26 mouse cellular contexts compared by ENCODE assay signal in the genomic region with DNA sequence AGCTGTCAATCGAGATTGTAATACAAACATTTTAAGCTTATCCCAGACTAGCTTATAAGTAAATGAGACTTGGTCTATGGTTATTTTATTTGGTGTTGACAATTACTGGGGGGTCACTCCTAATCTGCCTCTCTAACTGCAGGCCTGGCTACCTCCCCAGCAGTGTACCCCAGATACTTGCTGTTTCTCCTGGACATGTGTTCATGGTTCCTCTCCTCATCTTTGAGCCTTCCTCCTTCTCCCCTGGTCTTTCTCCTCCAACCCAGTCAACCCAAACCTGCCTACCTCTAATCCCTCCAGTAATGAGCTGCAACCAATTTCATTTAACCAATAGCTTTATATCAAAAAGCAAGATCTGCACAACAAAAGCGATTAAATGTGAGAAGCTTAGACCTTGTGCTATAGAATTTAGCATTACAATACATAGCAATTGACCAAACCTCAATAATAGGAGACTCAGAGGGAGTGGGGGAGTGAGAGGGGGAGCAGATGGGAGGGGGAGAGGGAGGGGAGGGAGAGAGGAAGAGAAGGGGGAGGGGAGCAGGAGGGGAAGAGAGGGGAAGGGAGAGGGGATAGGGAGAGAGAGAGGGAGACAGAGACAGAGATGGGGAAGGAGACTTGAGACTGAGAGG.
A peak's percentile ranks its signal among the peaks of the same experiment; 100 is the strongest.
DNase-seq lines count a peak whose midpoint lies in the region; ATAC-seq lines count a peak whose summit lies in the region.
"Had no signal": no experiment of that assay in that cellular context is flagged by ENCODE, and none has a peak within 500 bp of the region (broad histone marks: within the 10 kb centered on the region; RNA-seq: fewer than 3 reads in every experiment).

No protein-coding gene starts in this region.

- no peak overlapping the region for H3K4me3 ChIP-seq in forebrain, embryonic 11.5 days (ENCODE audit: low read depth, low read length)
- H3K4me3 ChIP-seq in forebrain, embryonic 10.5 days, result no peak overlapping the region
- no peak overlapping the region for H3K4me3 ChIP-seq in midbrain, embryonic 11.5 days (ENCODE audit: low read depth, low read length)
- H3K4me3 ChIP-seq in midbrain, embryonic 14.5 days (replicated peaks; ENCODE audit: low read depth, low read length), result no peak overlapping the region
- H3K4me3 ChIP-seq: embryonic facial prominence, embryonic 13.5 days; embryonic facial prominence, embryonic 15.5 days; erythroblast, embryonic 14.5 days had no signal

- no peaks in the 10 kb centered on the region for H3K27me3 ChIP-seq in forebrain, embryonic 11.5 days (ENCODE audit: control insufficient read depth, insufficient read depth, low read length)
- no peaks in the 10 kb centered on the region for H3K27me3 ChIP-seq in forebrain, embryonic 10.5 days (ENCODE audit: poor library complexity, severe bottlenecking)
- H3K27me3 ChIP-seq in midbrain, embryonic 11.5 days (ENCODE audit: control insufficient read depth, insufficient read depth, low read length), result no peaks in the 10 kb centered on the region
- H3K27me3 ChIP-seq in midbrain, embryonic 14.5 days (ENCODE audit: control insufficient read depth, insufficient read depth, low read length), result no peaks in the 10 kb centered on the region
- H3K27me3 ChIP-seq: CH12.LX; embryonic facial prominence, embryonic 13.5 days; embryonic facial prominence, embryonic 15.5 days had no signal

- H3K4me2 ChIP-seq in forebrain, embryonic 11.5 days (ENCODE audit: low read depth, low read length, severe bottlenecking), result no peak overlapping the region
- H3K4me2 ChIP-seq in midbrain, embryonic 11.5 days, result no peak overlapping the region
- no peak overlapping the region for H3K4me2 ChIP-seq in midbrain, embryonic 14.5 days (ENCODE audit: low read length)
- H3K4me2 ChIP-seq: embryonic facial prominence, embryonic 13.5 days; embryonic facial prominence, embryonic 15.5 days had no signal

- 76% methylated on average over 2 of the region's 2 CpGs for WGBS in forebrain, embryonic 11.5 days
- 90% methylated on average over 2 of the region's 2 CpGs for WGBS in forebrain, embryonic 10.5 days
- 81% methylated on average over 2 of the region's 2 CpGs for WGBS in midbrain, embryonic 11.5 days
- WGBS in midbrain, embryonic 14.5 days, result 67% methylated on average over 2 of the region's 2 CpGs

- H3K27ac ChIP-seq in forebrain, embryonic 11.5 days (ENCODE audit: low read depth, low read length), result no peak overlapping the region
- H3K27ac ChIP-seq in forebrain, embryonic 10.5 days, result no peak overlapping the region
- no peak overlapping the region for H3K27ac ChIP-seq in midbrain, embryonic 11.5 days (ENCODE audit: low read depth, low read length)
- H3K27ac ChIP-seq in midbrain, embryonic 14.5 days (replicated peaks; ENCODE audit: low read depth, low read length), result no peak overlapping the region
- H3K27ac ChIP-seq: embryonic facial prominence, embryonic 13.5 days; embryonic facial prominence, embryonic 15.5 days had no signal

- peak; percentile 44; the same call in 1 of the 2 replicates for ATAC-seq in forebrain, embryonic 11.5 days (replicated peaks; ENCODE audit: low FRiP score)
- peak; percentile 66 for ATAC-seq in midbrain, embryonic 11.5 days (ENCODE audit: low FRiP score)
- no peak for ATAC-seq in midbrain, embryonic 14.5 days (ENCODE audit: low FRiP score, low TSS enrichment)
- no peak for ATAC-seq in activated CD4-positive, CD25-positive, alpha-beta regulatory T cell, adult 4 months
- ATAC-seq: CD4-positive, CD25-positive, alpha-beta regulatory T cell, adult 4 months; forebrain, embryonic 14.5 days; forebrain, embryonic 16.5 days had no signal

- H3K9ac ChIP-seq in forebrain, embryonic 11.5 days (ENCODE audit: low read length), result no peak overlapping the region
- H3K9ac ChIP-seq in midbrain, embryonic 11.5 days (ENCODE audit: low read length), result no peak overlapping the region
- no peak overlapping the region for H3K9ac ChIP-seq in midbrain, embryonic 14.5 days (replicated peaks; ENCODE audit: low read length)
- H3K9ac ChIP-seq: embryonic facial prominence, embryonic 13.5 days; embryonic facial prominence, embryonic 15.5 days had no signal

- no peaks in the 10 kb centered on the region for H3K36me3 ChIP-seq in forebrain, embryonic 11.5 days (ENCODE audit: control insufficient read depth, insufficient read depth, low read length)
- no peaks in the 10 kb centered on the region for H3K36me3 ChIP-seq in forebrain, embryonic 10.5 days (replicated peaks)
- H3K36me3 ChIP-seq in midbrain, embryonic 11.5 days (ENCODE audit: control insufficient read depth, insufficient read depth, low read length), result no peaks in the 10 kb centered on the region
- no peaks in the 10 kb centered on the region for H3K36me3 ChIP-seq in midbrain, embryonic 14.5 days (ENCODE audit: control insufficient read depth, insufficient read depth, low read length)
- H3K36me3 ChIP-seq: embryonic facial prominence, embryonic 13.5 days; embryonic facial prominence, embryonic 15.5 days had no signal

- 0 out of 2 replicates have a peak, but pooled peaks cover 2% of the 10 kb centered on the region for H3K4me1 ChIP-seq in forebrain, embryonic 11.5 days (replicated peaks; ENCODE audit: control insufficient read depth, insufficient read depth, low read length)
- peaks cover 9% of the 10 kb centered on the region; the same call in 1 of the 2 replicates for H3K4me1 ChIP-seq in forebrain, embryonic 10.5 days
- peaks cover 3% of the 10 kb centered on the region; the same call in 1 of the 2 replicates for H3K4me1 ChIP-seq in midbrain, embryonic 11.5 days (ENCODE audit: control insufficient read depth, insufficient read depth, low read length)
- no peaks in the 10 kb centered on the region for H3K4me1 ChIP-seq in midbrain, embryonic 14.5 days (ENCODE audit: control insufficient read depth, insufficient read depth, low read length)
- H3K4me1 ChIP-seq: embryonic facial prominence, embryonic 15.5 days had no signal

- no peak for DNase-seq in forebrain, embryonic 11.5 days (ENCODE audit: low spot score)
- no peak for DNase-seq in forebrain, embryonic 10.5 days (ENCODE audit: extremely low spot score, low spot score)
- peak; percentile 51 for DNase-seq in midbrain, embryonic 11.5 days (ENCODE audit: low spot score, missing footprints)
- DNase-seq in midbrain, embryonic 14.5 days, result no peak
- DNase-seq in ES-CJ7 (ENCODE audit: low read depth, low spot score) (peak; percentile 6), ZHBTc4 (ENCODE audit: low read depth, low spot score) (peak; percentile 11)
- DNase-seq in left cerebral cortex, adult 8-10 months (ENCODE audit: low spot score in 2 of 2), result no peak
- DNase-seq: adrenal gland, adult 8-10 months; adrenal gland, postnatal 14 days; adrenal gland, postnatal 36 days; B cell, adult 2 months; cerebellum, adult 11 months; cerebellum, adult 18-20 months; cerebellum, adult 8-10 months; cerebellum, adult 9-11 months; cerebellum, postnatal 14 days; cerebellum, postnatal 36 days; embryo, embryonic 11 days had no signal

- H3K9me3 ChIP-seq in forebrain, embryonic 11.5 days (ENCODE audit: control insufficient read depth, low read length), result no peaks in the 10 kb centered on the region
- H3K9me3 ChIP-seq in forebrain, embryonic 10.5 days, result peaks cover 8% of the 10 kb centered on the region; the same call in 1 of the 2 replicates
- H3K9me3 ChIP-seq in midbrain, embryonic 11.5 days (ENCODE audit: control insufficient read depth, low read length), result no peaks in the 10 kb centered on the region
- no peaks in the 10 kb centered on the region for H3K9me3 ChIP-seq in midbrain, embryonic 14.5 days (ENCODE audit: control insufficient read depth, low read length)
- H3K9me3 ChIP-seq: embryonic facial prominence, embryonic 13.5 days; embryonic facial prominence, embryonic 15.5 days had no signal

Comparison
In these comparisons a context has a peak if more than half of its experiments do, and no peak if none do; other contexts are left out.
1. ATAC-seq: peak in forebrain, embryonic 11.5 days (single experiment) and midbrain, embryonic 11.5 days (single experiment); none in midbrain, embryonic 14.5 days (single experiment) and activated CD4-positive, CD25-positive, alpha-beta regulatory T cell, adult 4 months (single experiment).
2. DNase-seq: peak in midbrain, embryonic 11.5 days (single experiment), ES-CJ7 (single experiment) and ZHBTc4 (single experiment); none in forebrain, embryonic 11.5 days (single experiment), forebrain, embryonic 10.5 days (single experiment), midbrain, embryonic 14.5 days (single experiment) and left cerebral cortex, adult 8-10 months (0 of 2).